Mouse (Mus musculus): Measurements from ENCODE around the gene Hal. TPM values are rescaled to one million over a fixed set of nuclear protein-coding genes. Genes with fewer than 3 reads are reported as not detected.
A peak's percentile ranks its signal among the peaks of the same experiment; 100 is the strongest.

Hal gene
- polyA plus RNA-seq, 1 experiment: not detected

DNA sequence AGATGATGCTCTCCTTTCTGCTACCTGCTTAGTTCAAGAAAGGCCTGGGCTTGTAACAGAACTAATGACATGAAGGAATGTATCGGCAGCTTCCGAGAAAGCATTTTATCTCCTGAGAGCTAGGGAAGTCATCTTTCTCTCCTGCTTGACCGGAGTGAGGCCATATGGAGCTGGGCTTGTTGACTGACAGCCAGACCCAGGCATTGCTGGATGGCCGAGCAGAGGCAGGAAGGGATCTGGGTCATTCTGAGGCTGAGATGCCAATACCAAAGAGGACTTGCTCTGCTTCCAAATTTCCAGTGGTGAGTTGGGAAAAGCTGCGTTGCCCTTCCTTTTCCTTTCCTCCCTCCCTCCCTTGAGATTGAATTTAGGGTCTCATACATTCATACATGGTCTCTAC lies 31.2 kb downstream of the Hal start:
- H3K27ac ChIP-seq (ENCODE audit: insufficient read depth, low read depth, low read length): no peak overlapping the region
- WGBS: 93% methylated on average over 5 of the region's 5 CpGs
- no peak overlapping the region for H3K4me3 ChIP-seq (ENCODE audit: insufficient read depth, low read depth, low read length)
- H3K4me1 ChIP-seq (ENCODE audit: control insufficient read depth, insufficient read depth, low read length): no peaks in the 10 kb centered on the region
- no peak for TF ChIP-seq CTCF (IDR thresholded peaks at IDR 0.05; ENCODE audit: insufficient read depth, low read depth, low read length)

GRCm38 (mm10) chr10:93520994-93521393 lies 32.4 kb downstream of the Hal start:
- Histone ChIP-seq H3K4me1 (ENCODE audit: control insufficient read depth, insufficient read depth, low read length) (no peaks in the 10 kb centered on the region), H3K4me3 (ENCODE audit: insufficient read depth, low read depth, low read length) (no peak overlapping the region), H3K27ac (ENCODE audit: insufficient read depth, low read depth, low read length) (no peak overlapping the region)
- 66% methylated on average over 4 of the region's 4 CpGs for WGBS
- TF ChIP-seq POLR2A (IDR thresholded peaks at IDR 0.05; ENCODE audit: insufficient read depth, low read depth, low read length) (no peak), CTCF (IDR thresholded peaks at IDR 0.05; ENCODE audit: insufficient read depth, low read depth, low read length) (no peak)

- H3K4me1 ChIP-seq (ENCODE audit: control insufficient read depth, insufficient read depth, low read length): no peaks in the 10 kb centered on the region
- no peak overlapping the region for H3K4me3 ChIP-seq (ENCODE audit: insufficient read depth, low read depth, low read length)
- H3K27ac ChIP-seq (ENCODE audit: insufficient read depth, low read depth, low read length): no peak overlapping the region
- TF ChIP-seq POLR2A (IDR thresholded peaks at IDR 0.05; ENCODE audit: insufficient read depth, low read depth, low read length) (no peak), CTCF (IDR thresholded peaks at IDR 0.05; ENCODE audit: insufficient read depth, low read depth, low read length) (no peak)
- 89% methylated on average over 1 of the region's 1 CpGs for WGBS
These were observed 36.8 kb downstream of the Hal start for GRCm38 (mm10) chr10:93525329-93525728.

GRCm38 (mm10) chr10:93538287-93538686 lies 49.7 kb downstream of the Hal start:
- H3K4me3 ChIP-seq (ENCODE audit: insufficient read depth, low read depth, low read length): no peak overlapping the region
- TF ChIP-seq CTCF (IDR thresholded peaks at IDR 0.05; ENCODE audit: insufficient read depth, low read depth, low read length) (no peak), POLR2A (IDR thresholded peaks at IDR 0.05; ENCODE audit: insufficient read depth, low read depth, low read length) (no peak)
- H3K27ac ChIP-seq (ENCODE audit: insufficient read depth, low read depth, low read length): no peak overlapping the region
- H3K4me1 ChIP-seq (ENCODE audit: control insufficient read depth, insufficient read depth, low read length): peaks cover 18% of the 10 kb centered on the region
- 94% methylated on average over 2 of the region's 2 CpGs for WGBS

DNA sequence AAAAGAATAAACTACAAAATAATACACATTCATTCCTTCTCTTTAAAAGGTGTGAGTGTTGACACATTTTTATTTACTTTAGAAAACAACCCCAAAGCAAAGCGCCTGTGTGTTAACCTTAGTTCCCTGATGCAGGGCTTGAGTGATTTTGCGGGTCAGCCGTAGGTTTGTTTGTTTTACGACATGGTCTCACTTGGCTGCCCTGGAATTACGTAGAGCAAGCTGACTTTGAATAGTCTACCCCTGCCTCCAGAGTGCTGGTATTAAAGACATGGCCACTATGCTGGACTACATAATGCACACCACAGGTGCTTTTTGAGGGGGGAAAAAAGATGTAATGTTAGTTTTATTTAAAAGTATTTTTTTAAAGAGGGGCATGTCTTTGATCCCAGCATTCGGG lies 50.2 kb downstream of the Hal start:
- TF ChIP-seq CTCF (IDR thresholded peaks at IDR 0.05; ENCODE audit: insufficient read depth, low read depth, low read length) (no peak), POLR2A (IDR thresholded peaks at IDR 0.05; ENCODE audit: insufficient read depth, low read depth, low read length) (no peak)
- H3K4me3 ChIP-seq (ENCODE audit: insufficient read depth, low read depth, low read length): no peak overlapping the region
- whole genome bisulfite sequencing: 95% methylated on average over 6 of the region's 6 CpGs

DNA sequence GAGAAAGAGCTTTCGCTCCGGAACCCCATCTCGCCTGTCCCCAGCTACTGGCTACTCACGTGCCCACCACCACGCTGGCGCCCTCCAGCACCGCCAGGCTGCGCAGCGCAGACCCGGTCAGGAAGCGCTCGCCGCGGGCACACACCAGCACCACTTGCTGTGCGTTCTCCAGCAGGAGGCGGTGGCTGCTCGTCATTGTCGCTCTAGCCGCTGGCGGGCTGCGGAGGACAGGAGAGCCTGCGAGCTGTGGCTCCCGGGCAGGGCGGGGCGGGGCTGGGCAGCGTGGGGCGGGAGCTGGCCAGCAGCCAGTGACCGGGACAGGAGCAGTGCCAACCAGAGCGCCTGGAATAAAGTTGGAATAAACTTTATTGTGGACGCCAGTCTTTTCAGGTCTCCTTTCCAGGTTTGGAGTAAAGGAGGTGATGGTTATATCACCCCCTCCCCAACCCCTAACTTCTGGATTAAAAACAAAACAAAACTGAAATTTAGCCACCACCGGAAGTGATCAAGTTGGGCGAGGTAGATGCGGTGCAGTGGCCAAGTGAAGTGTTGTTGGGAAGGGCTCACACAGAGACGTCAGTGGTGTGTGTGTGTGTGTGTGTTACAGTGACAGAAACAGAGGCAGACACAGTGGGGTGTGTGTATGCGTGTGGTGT lies 51.3 kb downstream of the Hal start, which contains the start of gene Amdhd1:
TSS of gene Amdhd1 (minus strand) at position 259 of the 656 bp plus-strand sequence.
- TF ChIP-seq CTCF (IDR thresholded peaks at IDR 0.05; ENCODE audit: insufficient read depth, low read depth, low read length) (0 out of 2 replicates have a peak, but pooled peaks have one; percentile 20), POLR2A (IDR thresholded peaks at IDR 0.05; ENCODE audit: insufficient read depth, low read depth, low read length) (no peak)
- no peak within 1 kb of the TSS for H3K27ac ChIP-seq (ENCODE audit: insufficient read depth, low read depth, low read length)
- peak within 1 kb of the TSS; percentile 28 for H3K4me3 ChIP-seq (ENCODE audit: insufficient read depth, low read depth, low read length)
- 3% methylated on average over 35 of the region's 35 CpGs for WGBS
- peaks cover 11% of the 10 kb centered on the region for H3K4me1 ChIP-seq (ENCODE audit: control insufficient read depth, insufficient read depth, low read length)

More for the DNA sequence above, 50.2 kb downstream of the Hal start:
- H3K27ac ChIP-seq (ENCODE audit: insufficient read depth, low read depth, low read length): no peak overlapping the region
- H3K4me1 ChIP-seq (ENCODE audit: control insufficient read depth, insufficient read depth, low read length): peaks cover 18% of the 10 kb centered on the region

DNA sequence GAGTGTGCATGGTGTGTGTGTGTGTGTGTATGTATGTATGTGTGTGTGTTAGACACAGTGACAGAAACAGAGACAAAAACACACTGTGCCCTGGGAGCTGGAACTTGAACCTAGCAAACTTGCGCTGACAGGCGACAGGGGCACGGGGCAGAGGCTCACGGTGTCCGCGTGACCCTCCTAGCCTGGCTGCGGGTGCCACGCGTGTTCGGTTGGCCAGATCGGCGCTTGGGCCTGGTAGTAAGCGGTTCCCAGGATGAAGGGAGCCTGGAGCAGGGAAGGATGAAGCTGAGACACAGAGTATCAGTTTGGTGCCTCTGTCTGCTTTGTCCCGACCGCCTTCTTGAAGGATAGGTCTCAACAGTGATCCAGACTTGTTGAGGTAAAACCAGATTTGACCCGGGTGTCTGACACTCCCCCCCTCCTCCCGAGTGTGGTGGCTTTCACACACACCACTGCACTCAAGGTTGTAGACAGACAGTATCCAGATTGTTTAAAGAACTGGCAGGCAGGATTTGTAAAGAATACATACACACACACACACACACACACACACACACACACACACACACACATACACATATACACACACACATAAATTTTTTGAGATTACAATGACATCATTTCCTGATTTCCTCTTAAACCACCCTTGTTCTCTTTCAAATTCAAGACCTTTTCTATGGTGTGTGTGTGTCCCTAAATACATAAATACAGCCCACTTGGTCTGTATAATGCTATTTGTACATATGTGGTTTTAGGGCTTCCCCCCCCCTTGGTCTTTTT lies 52.1 kb downstream of the Hal start, which contains the start of gene Ccdc38:
TSS of gene Ccdc38 (plus strand) at position 202 of the 780 bp plus-strand sequence.
- Histone ChIP-seq H3K4me3 (ENCODE audit: insufficient read depth, low read depth, low read length) (peak within 1 kb of the TSS; percentile 28), H3K27ac (ENCODE audit: insufficient read depth, low read depth, low read length) (no peak within 1 kb of the TSS), H3K4me1 (ENCODE audit: control insufficient read depth, insufficient read depth, low read length) (peaks cover 11% of the 10 kb centered on the region)
- WGBS: 66% methylated on average over 17 of the region's 17 CpGs
- TF ChIP-seq POLR2A (IDR thresholded peaks at IDR 0.05; ENCODE audit: insufficient read depth, low read depth, low read length) (no peak), CTCF (IDR thresholded peaks at IDR 0.05; ENCODE audit: insufficient read depth, low read depth, low read length) (no peak)

- TF ChIP-seq CTCF (IDR thresholded peaks at IDR 0.05; ENCODE audit: insufficient read depth, low read depth, low read length) (no peak), POLR2A (IDR thresholded peaks at IDR 0.05; ENCODE audit: insufficient read depth, low read depth, low read length) (no peak)
- no peak overlapping the region for H3K4me3 ChIP-seq (ENCODE audit: insufficient read depth, low read depth, low read length)
- H3K4me1 ChIP-seq (ENCODE audit: control insufficient read depth, insufficient read depth, low read length): peaks cover 11% of the 10 kb centered on the region
- no peak overlapping the region for H3K27ac ChIP-seq (ENCODE audit: insufficient read depth, low read depth, low read length)
- WGBS: 97% methylated on average over 1 of the region's 1 CpGs
These were observed 53.0 kb downstream of the Hal start for GRCm38 (mm10) chr10:93541585-93541984.

DNA sequence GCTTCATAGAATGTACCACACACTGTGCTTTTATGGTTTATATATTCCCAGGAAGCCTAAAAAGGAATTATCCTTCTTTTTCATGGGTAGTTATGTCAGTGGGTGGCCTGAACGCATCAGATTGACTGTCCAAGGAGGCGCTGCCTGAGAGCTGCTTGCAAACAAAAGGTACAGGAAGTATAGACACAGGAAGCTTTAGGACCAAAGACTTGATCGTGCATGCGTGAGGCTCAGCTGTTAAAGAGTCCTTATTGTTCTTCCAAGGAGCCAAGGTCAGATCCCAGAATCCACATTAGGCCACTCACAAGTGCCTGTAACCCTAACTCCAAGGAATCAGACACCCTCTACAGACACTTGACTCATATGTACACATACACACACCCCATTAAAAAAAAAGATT lies 53.8 kb downstream of the Hal start:
- WGBS: 84% methylated on average over 4 of the region's 4 CpGs
- H3K4me1 ChIP-seq (ENCODE audit: control insufficient read depth, insufficient read depth, low read length): peaks cover 11% of the 10 kb centered on the region
- H3K4me3 ChIP-seq (ENCODE audit: insufficient read depth, low read depth, low read length): no peak overlapping the region
- no peak overlapping the region for H3K27ac ChIP-seq (ENCODE audit: insufficient read depth, low read depth, low read length)
- no peak for TF ChIP-seq POLR2A (IDR thresholded peaks at IDR 0.05; ENCODE audit: insufficient read depth, low read depth, low read length)
- TF ChIP-seq CTCF (IDR thresholded peaks at IDR 0.05; ENCODE audit: insufficient read depth, low read depth, low read length): no peak

Measured in olfactory bulb, adult 2 months (tissue).